Mouse (Mus musculus): ENCODE data around the gene Ccdc134.

DNA sequence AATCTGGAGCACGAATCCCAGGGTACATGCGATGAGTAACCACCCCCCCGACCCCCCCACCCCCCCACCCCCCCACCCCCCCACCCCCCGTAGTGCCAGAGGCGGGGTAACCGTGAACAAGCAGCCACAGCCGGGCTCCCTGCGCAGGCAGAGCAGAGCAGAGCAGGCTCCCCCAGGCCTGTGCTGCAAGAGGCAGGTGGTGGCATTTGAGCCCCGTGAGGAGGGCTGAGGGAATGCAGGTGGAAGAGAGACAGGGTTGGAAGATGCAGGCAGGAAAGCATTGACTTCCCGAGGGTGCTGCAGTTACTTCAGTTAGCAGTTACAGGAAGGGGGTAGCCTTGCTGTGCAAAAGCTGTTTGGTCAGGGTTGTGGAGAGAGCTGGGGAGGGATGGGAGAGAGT lies 40.5 kb upstream of the Ccdc134 start:
- TF ChIP-seq POLR2A (IDR thresholded peaks at IDR 0.05; ENCODE audit: extremely low read depth, insufficient read depth, low read length) (no peak), CTCF (IDR thresholded peaks at IDR 0.05; ENCODE audit: extremely low read depth, insufficient read depth, low read length) (no peak)

Data from cortical plate, adult 2 months (tissue).